Mouse (Mus musculus): ENCODE measurements around the gene Gpr65. TPM values are rescaled to one million over a fixed set of nuclear protein-coding genes. Genes with fewer than 3 reads are reported as not detected.
"Not testable (repeated sequence)": the region's sequence is repeated elsewhere in the genome, so short reads cannot be mapped to it uniquely, and the experiment has no call there.

Gene Gpr65
- total RNA-seq, 2 experiments from 2014 or later = not detected

- DNase-seq (ENCODE audit: low spot score in 2 of 2) = no peak
- H3K4me3 ChIP-seq = no peak overlapping the region
- TF ChIP-seq CTCF (conservative IDR thresholded peaks at IDR 0.05) = no peak
- H3K27ac ChIP-seq = no peak overlapping the region
Observed at GRCm38 (mm10) chr12:98301980-98302379, 33.5 kb downstream of the Gpr65 start.

GRCm38 (mm10) chr12:98303013-98303412 lies 34.6 kb downstream of the Gpr65 start:
- Histone ChIP-seq H3K27ac (no peak overlapping the region), H3K4me3 (no peak overlapping the region)
- no peak for DNase-seq (ENCODE audit: low spot score in 2 of 2)
- TF ChIP-seq CTCF (conservative IDR thresholded peaks at IDR 0.05) = no peak

- DNase-seq (ENCODE audit: low spot score in 2 of 2) = peak in 1 of 2 experiments; percentile 23
- peak overlapping the region; percentile 28; the same call in 1 of the 2 replicates for H3K27ac ChIP-seq
- no peak for TF ChIP-seq CTCF (conservative IDR thresholded peaks at IDR 0.05)
Observed at GRCm38 (mm10) chr12:98307179-98307915, 38.9 kb downstream of the Gpr65 start.

GRCm38 (mm10) chr12:98311376-98312083 lies 43.1 kb downstream of the Gpr65 start:
- DNase-seq (ENCODE audit: low spot score in 2 of 2) = no peak
- Histone ChIP-seq H3K27ac (no peak overlapping the region), H3K4me3 (no peak overlapping the region)
- TF ChIP-seq CTCF (conservative IDR thresholded peaks at IDR 0.05) = no peak

More at GRCm38 (mm10) chr12:98307179-98307915, 38.9 kb downstream of the Gpr65 start:
- no peak overlapping the region for H3K4me3 ChIP-seq

- H3K27ac ChIP-seq = no peak overlapping the region
- no peak for TF ChIP-seq CTCF (conservative IDR thresholded peaks at IDR 0.05)
- DNase-seq (ENCODE audit: low spot score in 2 of 2) = no peak
Observed at GRCm38 (mm10) chr12:98315924-98316323, 47.5 kb downstream of the Gpr65 start.

GRCm38 (mm10) chr12:98317718-98318340 lies 49.4 kb downstream of the Gpr65 start:
- no peak for DNase-seq (ENCODE audit: low spot score in 2 of 2)
- no peak overlapping the region for H3K4me3 ChIP-seq
- TF ChIP-seq CTCF (conservative IDR thresholded peaks at IDR 0.05) = no peak
- H3K27ac ChIP-seq = no peak overlapping the region

More at GRCm38 (mm10) chr12:98315924-98316323, 47.5 kb downstream of the Gpr65 start:
- H3K4me3 ChIP-seq = no peak overlapping the region

GRCm38 (mm10) chr12:98322426-98322825 lies 54.0 kb downstream of the Gpr65 start:
- DNase-seq (ENCODE audit: low spot score in 2 of 2) = no peak
- TF ChIP-seq CTCF (conservative IDR thresholded peaks at IDR 0.05) = no peak
- Histone ChIP-seq H3K4me3 (no peak overlapping the region), H3K27ac (no peak overlapping the region)

- peak; percentile 75 for TF ChIP-seq CTCF (conservative IDR thresholded peaks at IDR 0.05)
- not testable (repeated sequence) for H3K27ac ChIP-seq, H3K4me3 ChIP-seq
- peak; percentile 48 to 53 for DNase-seq (ENCODE audit: low spot score in 2 of 2)
Observed at GRCm38 (mm10) chr12:98324170-98324569, 55.7 kb downstream of the Gpr65 start.

Other genes starting within 250 kb of the Gpr65 start
- 10 to 100 TPM; 24.9 to 27.5 TPM for gene Galc, start 9.2 kb upstream of the Gpr65 start, total RNA-seq (2021)

All from layer of hippocampus, adult 2 months (tissue).